Mouse (Mus musculus): Measurements from ENCODE around the gene BC048562.

Gene BC048562

GRCm38 (mm10) chr9:108480813-108481519 is 44.7 kb downstream of the BC048562 start:
- Histone ChIP-seq H3K36me3 (ENCODE audit: control insufficient read depth, insufficient read depth, low read length, poor library complexity, severe bottlenecking) (no peaks in the 10 kb centered on the region), H3K27me3 (ENCODE audit: control insufficient read depth, insufficient read depth, low read length, poor library complexity, severe bottlenecking) (no peaks in the 10 kb centered on the region)
- DNase-seq (ENCODE audit: low read depth, low spot score): no peak

- no peaks in the 10 kb centered on the region for H3K36me3 ChIP-seq (ENCODE audit: control insufficient read depth, insufficient read depth, low read length, poor library complexity, severe bottlenecking)
- no peaks in the 10 kb centered on the region for H3K27me3 ChIP-seq (ENCODE audit: control insufficient read depth, insufficient read depth, low read length, poor library complexity, severe bottlenecking)
- no peak for DNase-seq (ENCODE audit: low read depth, low spot score)
Observed at GRCm38 (mm10) chr9:108481520-108482210, 45.4 kb downstream of the BC048562 start.

DNA sequence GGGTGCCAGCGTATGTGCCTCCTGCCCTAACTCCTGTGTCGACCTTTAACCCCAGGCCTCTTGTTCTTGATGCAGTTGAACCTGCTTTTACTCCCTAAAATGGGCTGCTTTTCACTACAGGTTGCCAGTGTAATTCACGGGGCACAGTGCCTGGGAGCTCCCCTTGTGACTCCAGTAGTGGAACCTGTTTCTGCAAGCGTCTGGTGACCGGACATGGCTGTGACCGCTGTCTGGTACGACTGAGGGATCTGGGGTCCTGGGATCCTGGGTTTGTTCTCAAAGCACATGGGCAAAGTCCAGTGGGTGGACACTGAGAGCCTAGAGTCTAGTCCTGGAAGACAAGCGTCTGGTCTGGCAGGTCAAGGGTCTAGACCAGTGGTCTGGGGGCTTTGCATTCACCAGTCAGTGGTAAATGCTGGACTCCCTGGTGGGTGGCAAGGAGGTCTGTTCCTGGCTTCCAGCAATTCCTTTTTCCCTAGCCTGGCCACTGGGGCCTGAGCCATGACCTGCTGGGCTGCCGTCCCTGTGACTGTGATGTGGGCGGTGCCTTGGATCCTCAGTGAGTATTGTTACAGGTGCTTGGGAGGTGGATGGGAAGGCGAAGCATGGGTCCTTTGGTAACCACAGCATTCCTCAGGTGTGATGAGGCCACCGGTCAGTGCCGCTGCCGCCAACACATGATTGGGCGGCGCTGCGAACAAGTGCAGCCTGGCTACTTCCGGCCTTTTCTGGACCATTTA is 46.9 kb downstream of the BC048562 start:
- Histone ChIP-seq H3K27me3 (ENCODE audit: control insufficient read depth, insufficient read depth, low read length, poor library complexity, severe bottlenecking) (no peaks in the 10 kb centered on the region), H3K36me3 (ENCODE audit: control insufficient read depth, insufficient read depth, low read length, poor library complexity, severe bottlenecking) (no peaks in the 10 kb centered on the region)
- DNase-seq (ENCODE audit: low read depth, low spot score): no peak

GRCm38 (mm10) chr9:108484021-108484420 is 47.7 kb downstream of the BC048562 start:
- Histone ChIP-seq H3K36me3 (ENCODE audit: control insufficient read depth, insufficient read depth, low read length, poor library complexity, severe bottlenecking) (no peaks in the 10 kb centered on the region), H3K27me3 (ENCODE audit: control insufficient read depth, insufficient read depth, low read length, poor library complexity, severe bottlenecking) (no peaks in the 10 kb centered on the region)
- DNase-seq (ENCODE audit: low read depth, low spot score): no peak

DNA sequence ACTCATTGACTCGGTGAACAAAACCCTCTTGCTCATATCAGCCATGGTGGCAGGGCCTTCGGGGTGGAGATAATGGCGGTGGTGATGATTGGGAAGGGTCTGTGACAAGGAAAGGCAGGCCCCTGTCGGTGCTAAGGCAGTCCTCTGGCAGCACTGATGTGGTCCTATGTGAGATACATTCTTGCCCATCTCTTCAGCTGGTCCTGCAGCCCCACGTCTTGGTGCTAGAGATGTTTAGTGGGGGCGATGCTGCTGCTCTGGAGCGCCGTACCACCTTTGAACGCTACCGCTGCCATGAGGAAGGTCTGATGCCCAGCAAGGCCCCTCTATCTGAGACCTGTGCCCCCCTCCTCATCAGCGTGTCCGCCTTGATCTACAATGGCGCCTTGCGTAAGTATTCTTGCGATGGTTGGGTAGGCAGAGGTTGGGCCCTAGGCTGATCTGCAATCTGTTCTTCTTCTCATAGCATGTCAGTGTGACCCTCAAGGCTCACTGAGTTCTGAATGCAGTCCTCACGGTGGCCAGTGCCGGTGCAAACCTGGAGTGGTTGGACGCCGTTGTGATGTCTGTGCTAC is 49.1 kb downstream of the BC048562 start:
- Histone ChIP-seq H3K27me3 (ENCODE audit: control insufficient read depth, insufficient read depth, low read length, poor library complexity, severe bottlenecking) (no peaks in the 10 kb centered on the region), H3K36me3 (ENCODE audit: control insufficient read depth, insufficient read depth, low read length, poor library complexity, severe bottlenecking) (no peaks in the 10 kb centered on the region)
- DNase-seq (ENCODE audit: low read depth, low spot score): no peak

DNA sequence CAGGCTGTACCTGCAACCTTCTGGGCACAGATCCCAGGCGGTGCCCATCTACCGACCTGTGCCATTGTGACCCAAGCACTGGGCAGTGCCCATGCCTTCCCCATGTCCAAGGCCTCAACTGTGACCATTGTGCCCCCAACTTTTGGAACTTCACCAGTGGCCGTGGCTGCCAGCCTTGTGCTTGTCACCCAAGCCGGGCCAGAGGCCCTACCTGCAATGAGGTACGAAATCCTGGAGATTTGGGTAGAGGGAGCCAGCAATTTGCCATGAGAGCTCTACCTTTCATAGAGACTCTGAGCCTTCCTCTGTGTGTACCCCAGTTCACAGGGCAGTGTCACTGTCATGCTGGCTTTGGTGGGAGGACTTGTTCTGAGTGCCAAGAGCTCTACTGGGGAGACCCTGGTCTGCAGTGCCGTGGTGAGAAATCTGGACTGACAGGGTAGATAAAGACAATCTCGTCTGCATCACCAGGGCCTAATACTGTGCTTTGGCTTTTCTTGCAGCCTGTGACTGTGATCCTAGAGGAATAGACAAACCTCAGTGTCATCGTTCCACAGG is 50.8 kb downstream of the BC048562 start:
- no peaks in the 10 kb centered on the region for H3K36me3 ChIP-seq (ENCODE audit: control insufficient read depth, insufficient read depth, low read length, poor library complexity, severe bottlenecking)
- no peak for DNase-seq (ENCODE audit: low read depth, low spot score)
- no peaks in the 10 kb centered on the region for H3K27me3 ChIP-seq (ENCODE audit: control insufficient read depth, insufficient read depth, low read length, poor library complexity, severe bottlenecking)

DNA sequence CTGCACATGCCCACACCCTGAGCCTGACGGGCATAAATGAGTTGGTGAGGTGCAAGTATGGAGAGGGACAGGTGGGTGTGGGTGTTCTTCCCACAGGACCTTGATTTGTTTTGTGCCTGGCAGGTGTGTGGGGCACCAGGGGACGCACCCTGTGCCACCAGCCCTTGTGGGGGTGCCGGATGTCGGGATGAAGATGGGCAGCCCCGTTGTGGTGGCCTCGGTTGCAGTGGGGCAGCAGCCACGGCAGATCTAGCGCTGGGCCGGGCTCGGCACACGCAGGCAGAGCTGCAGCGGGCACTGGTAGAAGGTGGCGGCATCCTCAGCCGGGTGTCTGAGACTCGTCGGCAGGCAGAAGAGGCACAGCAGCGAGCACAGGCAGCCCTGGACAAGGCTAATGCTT is 52.1 kb downstream of the BC048562 start:
- H3K36me3 ChIP-seq (ENCODE audit: control insufficient read depth, insufficient read depth, low read length, poor library complexity, severe bottlenecking): peaks cover 3% of the 10 kb centered on the region

GRCm38 (mm10) chr9:108489215-108489614 is 52.9 kb downstream of the BC048562 start:
- DNase-seq (ENCODE audit: low read depth, low spot score): no peak
- no peaks in the 10 kb centered on the region for H3K27me3 ChIP-seq (ENCODE audit: control insufficient read depth, insufficient read depth, low read length, poor library complexity, severe bottlenecking)
- peaks cover 10% of the 10 kb centered on the region for H3K36me3 ChIP-seq (ENCODE audit: control insufficient read depth, insufficient read depth, low read length, poor library complexity, severe bottlenecking)

More for the DNA sequence above, 52.1 kb downstream of the BC048562 start:
- no peaks in the 10 kb centered on the region for H3K27me3 ChIP-seq (ENCODE audit: control insufficient read depth, insufficient read depth, low read length, poor library complexity, severe bottlenecking)
- DNase-seq (ENCODE audit: low read depth, low spot score): no peak

GRCm38 (mm10) chr9:108489702-108490558 is 53.6 kb downstream of the BC048562 start:
- no peak for DNase-seq (ENCODE audit: low read depth, low spot score)
- peaks cover 13% of the 10 kb centered on the region for H3K36me3 ChIP-seq (ENCODE audit: control insufficient read depth, insufficient read depth, low read length, poor library complexity, severe bottlenecking)
- no peaks in the 10 kb centered on the region for H3K27me3 ChIP-seq (ENCODE audit: control insufficient read depth, insufficient read depth, low read length, poor library complexity, severe bottlenecking)

GRCm38 (mm10) chr9:108490559-108491285 is 54.4 kb downstream of the BC048562 start, which contains the start of gene Usp19:
Usp19 (plus strand) TSS chr9:108490602.
- H3K36me3 ChIP-seq (ENCODE audit: control insufficient read depth, insufficient read depth, low read length, poor library complexity, severe bottlenecking): peaks cover 14% of the 10 kb centered on the region
- peak; percentile 97 for DNase-seq (ENCODE audit: low read depth, low spot score)
- no peaks in the 10 kb centered on the region for H3K27me3 ChIP-seq (ENCODE audit: control insufficient read depth, insufficient read depth, low read length, poor library complexity, severe bottlenecking)

DNA sequence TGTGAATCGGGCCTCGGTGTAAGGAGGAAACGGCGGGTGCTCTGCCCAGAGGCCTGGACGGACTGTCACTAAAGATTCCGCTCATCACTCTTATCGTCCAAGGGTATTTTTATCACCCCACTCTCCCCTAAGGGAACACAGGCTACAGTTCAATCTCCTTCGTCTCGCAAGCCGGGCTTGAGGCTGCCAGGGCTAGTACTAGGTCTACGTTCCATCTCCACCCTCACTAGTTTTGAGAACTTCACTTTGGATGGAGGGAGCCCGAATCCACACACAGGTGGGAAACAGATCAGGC is 55.0 kb downstream of the BC048562 start:
- H3K36me3 ChIP-seq (ENCODE audit: control insufficient read depth, insufficient read depth, low read length, poor library complexity, severe bottlenecking): peaks cover 14% of the 10 kb centered on the region
- no peaks in the 10 kb centered on the region for H3K27me3 ChIP-seq (ENCODE audit: control insufficient read depth, insufficient read depth, low read length, poor library complexity, severe bottlenecking)
- no peak for DNase-seq (ENCODE audit: low read depth, low spot score)

DNA sequence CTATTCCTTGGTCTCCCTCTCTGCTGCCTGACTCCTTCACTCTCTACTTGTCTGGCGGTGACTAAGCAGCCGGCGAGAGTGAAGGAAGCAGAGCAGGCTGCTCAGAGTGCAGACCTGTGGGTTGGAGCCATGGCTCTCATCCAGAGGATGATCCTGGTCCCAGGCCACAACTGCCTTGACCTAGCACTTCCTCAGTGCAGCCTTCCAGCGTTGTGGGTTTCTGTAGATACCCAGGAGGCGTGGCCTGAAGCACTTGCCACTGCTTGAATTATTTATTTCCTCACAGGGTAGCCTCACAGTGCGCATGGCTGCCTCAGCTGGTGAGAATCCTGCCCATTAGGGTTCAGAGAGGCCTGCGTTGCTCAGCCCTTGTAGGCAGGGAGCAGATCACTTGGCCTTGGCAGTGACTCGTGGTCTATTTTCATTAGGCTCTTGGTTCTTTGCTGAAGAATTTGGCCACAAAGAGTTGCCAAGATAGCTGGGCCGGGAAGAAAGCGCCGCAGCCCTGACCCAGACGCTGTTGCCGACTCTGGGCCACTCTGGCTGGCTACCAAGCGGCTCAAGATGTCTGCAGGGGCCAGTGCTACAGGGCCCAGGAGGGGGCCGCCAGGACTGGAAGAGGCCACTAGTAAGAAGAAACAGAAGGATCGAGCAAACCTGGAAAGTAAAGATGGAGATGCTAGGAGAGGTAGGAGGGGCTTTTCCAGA is 55.9 kb downstream of the BC048562 start:
- peak; percentile 18 for DNase-seq (ENCODE audit: low read depth, low spot score)
- H3K36me3 ChIP-seq (ENCODE audit: control insufficient read depth, insufficient read depth, low read length, poor library complexity, severe bottlenecking): peaks cover 16% of the 10 kb centered on the region

DNA sequence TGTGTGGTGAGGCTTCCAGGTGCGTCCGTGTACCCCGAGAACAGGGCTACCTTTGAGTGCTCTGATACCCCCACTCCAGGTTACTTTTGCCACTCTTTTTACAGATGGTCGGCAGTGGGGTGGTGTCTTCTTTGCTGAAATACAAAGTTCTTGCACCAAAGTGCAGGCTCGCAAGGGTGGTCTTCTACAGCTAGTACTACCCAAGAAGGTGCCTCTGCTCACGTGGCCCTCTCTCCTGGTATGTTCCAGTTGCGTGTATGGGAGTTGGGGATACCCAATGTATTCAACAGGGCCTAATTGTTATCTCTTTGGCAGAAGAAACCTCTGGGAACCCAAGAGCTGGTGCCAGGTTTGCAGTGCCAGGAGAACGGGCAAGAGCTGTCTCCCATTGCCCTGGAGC is 57.0 kb downstream of the BC048562 start:
- no peak for DNase-seq (ENCODE audit: low read depth, low spot score)
- Histone ChIP-seq H3K27me3 (ENCODE audit: control insufficient read depth, insufficient read depth, low read length, poor library complexity, severe bottlenecking) (no peaks in the 10 kb centered on the region), H3K36me3 (ENCODE audit: control insufficient read depth, insufficient read depth, low read length, poor library complexity, severe bottlenecking) (peaks cover 19% of the 10 kb centered on the region)

More for the DNA sequence above, 55.9 kb downstream of the BC048562 start:
- no peaks in the 10 kb centered on the region for H3K27me3 ChIP-seq (ENCODE audit: control insufficient read depth, insufficient read depth, low read length, poor library complexity, severe bottlenecking)
